Mouse (Mus musculus) cerebellum, adult 11 months (tissue): ENCODE measurements around the gene Atp5l.
A peak's percentile ranks its signal among the peaks of the same experiment; 100 is the strongest.

Source experiments
- DNase-seq: peaks from one replicate; pipeline ENCODE4 v3.0.0; 2022

The Atp5l gene

GRCm38 (mm10) chr9:44891210-44891609 is 29.3 kb downstream of the Atp5l start:
- no peak for DNase-seq

GRCm38 (mm10) chr9:44890122-44890521 is 30.4 kb downstream of the Atp5l start:
- no peak for DNase-seq

GRCm38 (mm10) chr9:44888114-44888624 is 32.4 kb downstream of the Atp5l start:
- no peak for DNase-seq

- DNase-seq = peak; percentile 36
Observed at GRCm38 (mm10) chr9:44882981-44883569, 37.5 kb downstream of the Atp5l start.

- DNase-seq = peak; percentile 60
Observed at GRCm38 (mm10) chr9:44882436-44882980, 38.0 kb downstream of the Atp5l start.

- peak; percentile 77 for DNase-seq
Observed at GRCm38 (mm10) chr9:44881941-44882435, 38.6 kb downstream of the Atp5l start.

- DNase-seq = peak; percentile 99
Observed at GRCm38 (mm10) chr9:44881221-44881871, 39.2 kb downstream of the Atp5l start, which contains the start of gene Kmt2a. Kmt2a (minus strand) TSS chr9:44881296.

- peak; percentile 56 for DNase-seq
Observed at GRCm38 (mm10) chr9:44880309-44881081, 40.0 kb downstream of the Atp5l start.

GRCm38 (mm10) chr9:44879694-44880271 is 40.8 kb downstream of the Atp5l start:
- no peak for DNase-seq

GRCm38 (mm10) chr9:44878776-44879500 is 41.6 kb downstream of the Atp5l start:
- DNase-seq = no peak

- no peak for DNase-seq
Observed at GRCm38 (mm10) chr9:44877686-44878085, 42.9 kb downstream of the Atp5l start.

- DNase-seq = no peak
Observed at GRCm38 (mm10) chr9:44875476-44875875, 45.1 kb downstream of the Atp5l start.

- no peak for DNase-seq
Observed at GRCm38 (mm10) chr9:44874198-44874597, 46.3 kb downstream of the Atp5l start.

GRCm38 (mm10) chr9:44873665-44874064 is 46.9 kb downstream of the Atp5l start:
- no peak for DNase-seq

GRCm38 (mm10) chr9:44868336-44869094 is 52.0 kb downstream of the Atp5l start:
- DNase-seq = no peak

GRCm38 (mm10) chr9:44867664-44868063 is 52.9 kb downstream of the Atp5l start:
- no peak for DNase-seq

GRCm38 (mm10) chr9:44866501-44867240 is 53.9 kb downstream of the Atp5l start:
- no peak for DNase-seq
